Mouse (Mus musculus) cerebellum, adult 2 months (tissue): ENCODE measurements at regions not wholly inside any gene's neighbourhood (a gene's known extent, or its start where the extent isn't known, plus 50 kb on each side); places are given as distances from the start of the nearest gene placed in this dataset.

ENCODE experiments used
- CTCF ChIP-seq: fragments of 200-500 bp; IDR thresholded peaks from 2 replicates; pipeline ENCODE4 v1.5.1; 2011; ENCODE audit warnings: low read depth, mild to moderate bottlenecking, control low read depth, low read length, moderate library complexity, borderline replicate concordance; ENCODE audit not compliant: insufficient read depth
- POLR2A ChIP-seq: fragments of 200-500 bp; IDR thresholded peaks from 2 replicates; pipeline ENCODE4 v1.6.1; 2011; ENCODE audit warnings: low read length, control low read depth, borderline replicate concordance; ENCODE audit not compliant: insufficient read depth

DNA sequence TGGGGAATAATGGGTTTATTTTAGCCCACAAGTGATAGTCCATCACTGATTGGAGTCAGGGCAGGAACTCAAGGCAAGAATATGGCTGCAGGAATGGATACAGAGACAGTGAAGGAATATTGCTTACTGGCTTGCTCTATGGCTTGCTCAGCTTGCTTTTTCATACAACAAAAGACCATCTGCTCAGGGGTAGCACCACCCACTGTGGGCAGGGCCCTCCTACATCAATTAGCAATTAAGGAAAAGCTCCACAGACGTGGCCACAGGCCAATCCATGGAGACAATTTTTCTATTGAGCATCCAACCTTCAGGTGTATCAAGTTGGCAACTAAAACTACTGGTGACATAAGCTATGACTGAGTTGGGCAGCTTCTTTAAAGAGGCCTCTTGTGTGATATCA lies 65.5 kb upstream of the Nmnat3 start:
- TF ChIP-seq CTCF (no peak), POLR2A (no peak)
